Mouse (Mus musculus) embryonic facial prominence, embryonic 12.5 days (tissue): ENCODE measurements around the gene Rragc. TPM values are rescaled to one million over a fixed set of nuclear protein-coding genes. Genes with fewer than 3 reads are reported as not detected.

Experiments
- polyA plus RNA-seq: library from polyadenylated mRNA; unstranded; fragments of >200 nt; fragmentation: Nextera tagmentation; extraction: Ambion mirVana; gene quantifications from 2 replicates; pipeline ENCODE4 v1.2.1, GENCODE M21; 2016

Gene Rragc
- polyA plus RNA-seq, 1 experiment from 2014 or later = 64.9 TPM

Other genes starting within 250 kb of the Rragc start
- 56.5 and 57.3 TPM in 2 replicates for gene Macf1, start 233.1 kb upstream of the Rragc start, polyA plus RNA-seq
- 324 and 329 TPM in 2 replicates for gene Ndufs5, start 199.2 kb upstream of the Rragc start, polyA plus RNA-seq
- 67.5 and 70.0 TPM in 2 replicates for gene Akirin1, start 167.1 kb upstream of the Rragc start, polyA plus RNA-seq
- 0.75 and 1.6 TPM in 2 replicates for gene Rhbdl2, start 129.6 kb upstream of the Rragc start, polyA plus RNA-seq
- gene 4933427I04Rik, start 57.8 kb upstream of the Rragc start, polyA plus RNA-seq = 0.08 and 0.17 TPM in 2 replicates
- gene Mycbp, start 12.6 kb upstream of the Rragc start, polyA plus RNA-seq = 65.4 and 71.6 TPM in 2 replicates
- gene 4930535I16Rik, start 576 bp downstream of the Rragc start, polyA plus RNA-seq = 0.47 TPM in 1 of 2 replicates, not detected in the other